Mouse (Mus musculus) retina, postnatal 7 days (tissue): ENCODE data around the gene Mroh8.
"Not testable (repeated sequence)": the region's sequence is repeated elsewhere in the genome, so short reads cannot be mapped to it uniquely, and the experiment has no call there.

ENCODE experiments used
- DNase-seq: peaks from one replicate; pipeline ENCODE4 v3.0.0-alpha.2; 2012; ENCODE audit warnings: low read depth, low spot score

The Mroh8 gene

GRCm38 (mm10) chr2:157288996-157289395, 9.6 kb upstream of the Mroh8 start:
- DNase-seq: no peak

GRCm38 (mm10) chr2:157287542-157287941, 8.2 kb upstream of the Mroh8 start:
- peak; percentile 41 for DNase-seq

GRCm38 (mm10) chr2:157283321-157283720, 4.0 kb upstream of the Mroh8 start:
- no peak for DNase-seq

- DNase-seq: peak; percentile 88
Observed at GRCm38 (mm10) chr2:157278717-157279415, 483 bp downstream of the Mroh8 start, which contains the start of gene Rpn2. Gene Rpn2, plus strand, starts transcription at chr2:157279017.

GRCm38 (mm10) chr2:157263832-157264231, 15.5 kb downstream of the Mroh8 start:
- no peak for DNase-seq

- DNase-seq: no peak
Observed at GRCm38 (mm10) chr2:157263101-157263500, 16.2 kb downstream of the Mroh8 start.

GRCm38 (mm10) chr2:157262506-157262905, 16.8 kb downstream of the Mroh8 start:
- no peak for DNase-seq

GRCm38 (mm10) chr2:157261930-157262329, 17.4 kb downstream of the Mroh8 start:
- DNase-seq: no peak

- DNase-seq: peak; percentile 45
Observed at GRCm38 (mm10) chr2:157259720-157260119, 19.6 kb downstream of the Mroh8 start.

- DNase-seq: no peak
Observed at GRCm38 (mm10) chr2:157248111-157248510, 31.2 kb downstream of the Mroh8 start.

GRCm38 (mm10) chr2:157245603-157246002, 33.7 kb downstream of the Mroh8 start:
- DNase-seq: peak; percentile 38

GRCm38 (mm10) chr2:157245001-157245400, 34.3 kb downstream of the Mroh8 start:
- DNase-seq: no peak

- DNase-seq: no peak
Observed at GRCm38 (mm10) chr2:157235946-157236345, 43.4 kb downstream of the Mroh8 start.

GRCm38 (mm10) chr2:157221916-157222315, 57.4 kb downstream of the Mroh8 start:
- not testable (repeated sequence) for DNase-seq

GRCm38 (mm10) chr2:157220108-157220507, 59.2 kb downstream of the Mroh8 start:
- no peak for DNase-seq

- no peak for DNase-seq
Observed at GRCm38 (mm10) chr2:157211731-157212130, 67.6 kb downstream of the Mroh8 start.

- DNase-seq: peak; percentile 92
Observed at GRCm38 (mm10) chr2:157204366-157205218, 74.8 kb downstream of the Mroh8 start, which contains the start of gene Rbl1. Gene Rbl1, minus strand, starts transcription at chr2:157204534.

- no peak for DNase-seq
Observed at GRCm38 (mm10) chr2:157203459-157204365, 75.6 kb downstream of the Mroh8 start.

- DNase-seq: no peak
Observed at GRCm38 (mm10) chr2:157203026-157203425, 76.3 kb downstream of the Mroh8 start.

- no peak for DNase-seq
Observed at GRCm38 (mm10) chr2:157202361-157202760, 77.0 kb downstream of the Mroh8 start.

- DNase-seq: no peak
Observed at GRCm38 (mm10) chr2:157201081-157201830, 78.1 kb downstream of the Mroh8 start.
